Mouse (Mus musculus) heart, adult 2 months (tissue): ENCODE measurements around the gene Rassf8. TPM values are rescaled to one million over a fixed set of nuclear protein-coding genes. Genes with fewer than 3 reads are reported as not detected.

Experiments
- DNase-seq, 2 experiments: peaks; one replicate each; pipeline ENCODE4 v3.0.0; 2021
- H3K27ac ChIP-seq: fragments of 200-600 bp; 2 replicates; pipeline ENCODE4 v1.8.1; 2022
- H3K27me3 ChIP-seq: fragments of 200-500 bp; 2 replicates; pipeline ENCODE4 v1.6.1; 2012; ENCODE audit warnings: mild to moderate bottlenecking, low read length, inconsistent platforms, mixed read lengths; ENCODE audit not compliant: control insufficient read depth, insufficient read depth
- H3K36me3 ChIP-seq: fragments of 200-500 bp; 2 replicates; pipeline ENCODE4 v1.6.1; 2012; ENCODE audit warnings: low read length, inconsistent platforms; ENCODE audit not compliant: control insufficient read depth, insufficient read depth
- H3K4me1 ChIP-seq: fragments of 200-500 bp; 2 replicates; pipeline ENCODE4 v1.6.1; 2011; ENCODE audit warnings: low read length; ENCODE audit not compliant: control insufficient read depth, insufficient read depth
- H3K4me3 ChIP-seq: fragments of 200-600 bp; 2 replicates; pipeline ENCODE4 v1.8.1; 2022
- H3K79me2 ChIP-seq: fragments of 200-500 bp; replicated peaks from 2 replicates; pipeline ENCODE4 v1.6.1; 2012; ENCODE audit warnings: mild to moderate bottlenecking, inconsistent platforms, low read length, moderate library complexity, mixed read lengths; ENCODE audit not compliant: control insufficient read depth, insufficient read depth
- H3K9ac ChIP-seq: fragments of 200-500 bp; 2 replicates; pipeline ENCODE4 v1.6.1; 2012; ENCODE audit warnings: low read depth, mild to moderate bottlenecking, control low read depth, inconsistent platforms, low read length, mixed read lengths
- CTCF ChIP-seq: fragments of 200-600 bp; IDR thresholded peaks from 2 replicates; pipeline ENCODE4 v1.8.1; 2022; ENCODE audit warnings: antibody characterized with exemption, mild to moderate bottlenecking, moderate library complexity
- EP300 ChIP-seq: fragments of 200-500 bp; IDR thresholded peaks from 2 replicates; pipeline ENCODE4 v1.6.1; 2011; ENCODE audit warnings: low read depth, low read length, control low read depth; ENCODE audit not compliant: insufficient read depth
- POLR2A ChIP-seq: fragments of 200-500 bp; IDR thresholded peaks from 2 replicates; pipeline ENCODE4 v1.6.1; 2011; ENCODE audit warnings: mild to moderate bottlenecking, low read depth, low read length, control low read depth; ENCODE audit not compliant: insufficient read depth
- WGBS: fragments of 180-500 bp; shearing (Covaris S2); methylation state at CpG from one replicate; pipeline ENCODE4 v1.1.7; 2018; 5-methylcytosine and 5-hydroxymethylcytosine counted together
- intact Hi-C: fragments of 180-260 bp; cut with DNase I; formaldehyde crosslinking; loops from one replicate; pipeline ENCODE4 v1.15.1; 2025
- polyA plus RNA-seq: library from polyadenylated mRNA; depleted of rRNA; stranded (reverse); fragments of >200 nt; gene quantifications from 2 replicates; pipeline ENCODE4 v1.2.3, GENCODE M21; 2012
- total RNA-seq, 2 experiments: library from RNA; stranded (reverse); gene quantifications; 2 replicates each; pipeline ENCODE4 v1.2.3; 2021

Gene Rassf8
- total and polyA plus RNA-seq, 3 experiments = 18.1 to 58.2 (median 56.9) TPM

- H3K4me3 ChIP-seq = no peak overlapping the region
- no peak for DNase-seq
- H3K27me3 ChIP-seq = no peaks in the 10 kb centered on the region
- H3K79me2 ChIP-seq = 0 out of 2 replicates have a peak, but pooled peaks cover 1% of the 10 kb centered on the region
- H3K27ac ChIP-seq = peak overlapping the region; percentile 88
- H3K9ac ChIP-seq = no peak overlapping the region
- intact Hi-C loops = no loop called here
- peaks cover 5% of the 10 kb centered on the region; the same call in 1 of the 2 replicates for H3K36me3 ChIP-seq
- 35% methylated on average over 5 of the region's 5 CpGs for WGBS
- no peak for TF ChIP-seq EP300
- TF ChIP-seq CTCF = no peak
- no peak for TF ChIP-seq POLR2A
- H3K4me1 ChIP-seq = peaks cover 19% of the 10 kb centered on the region
Measured at GRCm38 (mm10) chr6:145767637-145768036, 21.1 kb downstream of the Rassf8 start.

- Histone ChIP-seq H3K79me2 (0 out of 2 replicates have a peak, but pooled peaks cover 1% of the 10 kb centered on the region), H3K36me3 (peaks cover 5% of the 10 kb centered on the region; the same call in 1 of the 2 replicates), H3K4me1 (peaks cover 14% of the 10 kb centered on the region), H3K9ac (no peak overlapping the region), H3K27me3 (no peaks in the 10 kb centered on the region), H3K4me3 (no peak overlapping the region), H3K27ac (peak overlapping the region; percentile 88)
- TF ChIP-seq POLR2A (peak; percentile 51; the same call in 1 of the 2 replicates), EP300 (peak; percentile 95), CTCF (no peak)
- 40% methylated on average over 10 of the region's 10 CpGs for WGBS
- intact Hi-C loops = no loop called here
- peak; percentile 74 to 87 for DNase-seq
Measured at GRCm38 (mm10) chr6:145768671-145769292, 22.2 kb downstream of the Rassf8 start.

DNA sequence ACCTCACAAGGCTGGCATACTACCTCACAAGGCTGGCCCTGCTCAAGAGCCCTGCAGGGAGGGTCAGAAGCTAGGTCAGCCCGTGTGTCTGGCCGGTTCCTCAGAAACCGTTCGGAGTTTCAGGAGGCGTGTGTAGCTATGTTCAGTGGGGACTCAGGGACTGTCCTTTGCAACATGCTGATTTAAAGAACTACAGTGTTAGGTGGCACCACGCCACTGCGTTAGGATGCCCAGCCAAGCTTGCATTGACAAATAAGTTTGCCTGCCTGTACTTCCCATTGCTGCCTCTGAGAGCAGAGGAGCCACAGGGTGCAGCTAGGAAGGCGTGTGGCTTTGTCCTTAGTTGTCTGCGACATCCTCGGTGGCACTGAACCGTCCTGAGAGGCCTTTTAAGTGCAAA, 23.3 kb downstream of the Rassf8 start:
- H3K9ac ChIP-seq = no peak overlapping the region
- intact Hi-C loops = no loop called here
- no peak for DNase-seq

GRCm38 (mm10) chr6:145770272-145771000, 23.9 kb downstream of the Rassf8 start:
- intact Hi-C loops = no loop called here
- H3K79me2 ChIP-seq = peaks cover 5% of the 10 kb centered on the region
- H3K4me1 ChIP-seq = peaks cover 12% of the 10 kb centered on the region
- H3K27ac ChIP-seq = peak overlapping the region; percentile 73
- H3K36me3 ChIP-seq = peaks cover 5% of the 10 kb centered on the region; the same call in 1 of the 2 replicates
- peak overlapping the region; percentile 23; the same call in 1 of the 2 replicates for H3K9ac ChIP-seq
- DNase-seq = peak in 1 of 2 experiments; percentile 23
- 53% methylated on average over 18 of the region's 18 CpGs for WGBS
- no peaks in the 10 kb centered on the region for H3K27me3 ChIP-seq
- TF ChIP-seq POLR2A (no peak), EP300 (no peak), CTCF (no peak)
- H3K4me3 ChIP-seq = no peak overlapping the region

More for the DNA sequence above, 23.3 kb downstream of the Rassf8 start:
- WGBS = 61% methylated on average over 11 of the region's 11 CpGs
- H3K4me3 ChIP-seq = no peak overlapping the region
- peaks cover 5% of the 10 kb centered on the region for H3K79me2 ChIP-seq
- H3K4me1 ChIP-seq = peaks cover 12% of the 10 kb centered on the region
- H3K36me3 ChIP-seq = peaks cover 5% of the 10 kb centered on the region; the same call in 1 of the 2 replicates
- H3K27me3 ChIP-seq = no peaks in the 10 kb centered on the region
- no peak for TF ChIP-seq POLR2A
- peak; percentile 56 for TF ChIP-seq CTCF
- H3K27ac ChIP-seq = peak overlapping the region; percentile 73

GRCm38 (mm10) chr6:145774436-145774835, 27.9 kb downstream of the Rassf8 start:
- intact Hi-C loops = no loop called here
- WGBS = 96% methylated on average over 2 of the region's 2 CpGs
- Histone ChIP-seq H3K9ac (no peak overlapping the region), H3K4me1 (peaks cover 4% of the 10 kb centered on the region), H3K36me3 (peaks cover 6% of the 10 kb centered on the region), H3K27ac (no peak overlapping the region), H3K4me3 (no peak overlapping the region), H3K79me2 (peaks cover 8% of the 10 kb centered on the region), H3K27me3 (no peaks in the 10 kb centered on the region)
- TF ChIP-seq CTCF = no peak
- TF ChIP-seq EP300 = no peak
- no peak for TF ChIP-seq POLR2A
- DNase-seq = no peak

GRCm38 (mm10) chr6:145776241-145776640, 29.7 kb downstream of the Rassf8 start:
- no peak for TF ChIP-seq EP300
- TF ChIP-seq CTCF = no peak
- no peak for TF ChIP-seq POLR2A
- 72% methylated on average over 4 of the region's 4 CpGs for WGBS

More at GRCm38 (mm10) chr6:145776241-145776640, 29.7 kb downstream of the Rassf8 start:
- intact Hi-C loops = no loop called here
- no peak overlapping the region for H3K27ac ChIP-seq
- peaks cover 17% of the 10 kb centered on the region for H3K4me1 ChIP-seq
- H3K27me3 ChIP-seq = no peaks in the 10 kb centered on the region
- peaks cover 15% of the 10 kb centered on the region for H3K36me3 ChIP-seq
- no peak overlapping the region for H3K9ac ChIP-seq
- H3K79me2 ChIP-seq = peaks cover 7% of the 10 kb centered on the region
- no peak overlapping the region for H3K4me3 ChIP-seq
- DNase-seq = no peak
